Mouse (Mus musculus) thymus, postnatal 36 days (tissue): Measurements from ENCODE around the gene Tgoln1.
A peak's percentile ranks its signal among the peaks of the same experiment; 100 is the strongest.

Experiments used
- DNase-seq, 2 experiments: peaks; one replicate each; pipeline ENCODE4 v3.0.0; 2022; ENCODE audit warnings: mixed read lengths in 2 of 2

Gene Tgoln1

DNA sequence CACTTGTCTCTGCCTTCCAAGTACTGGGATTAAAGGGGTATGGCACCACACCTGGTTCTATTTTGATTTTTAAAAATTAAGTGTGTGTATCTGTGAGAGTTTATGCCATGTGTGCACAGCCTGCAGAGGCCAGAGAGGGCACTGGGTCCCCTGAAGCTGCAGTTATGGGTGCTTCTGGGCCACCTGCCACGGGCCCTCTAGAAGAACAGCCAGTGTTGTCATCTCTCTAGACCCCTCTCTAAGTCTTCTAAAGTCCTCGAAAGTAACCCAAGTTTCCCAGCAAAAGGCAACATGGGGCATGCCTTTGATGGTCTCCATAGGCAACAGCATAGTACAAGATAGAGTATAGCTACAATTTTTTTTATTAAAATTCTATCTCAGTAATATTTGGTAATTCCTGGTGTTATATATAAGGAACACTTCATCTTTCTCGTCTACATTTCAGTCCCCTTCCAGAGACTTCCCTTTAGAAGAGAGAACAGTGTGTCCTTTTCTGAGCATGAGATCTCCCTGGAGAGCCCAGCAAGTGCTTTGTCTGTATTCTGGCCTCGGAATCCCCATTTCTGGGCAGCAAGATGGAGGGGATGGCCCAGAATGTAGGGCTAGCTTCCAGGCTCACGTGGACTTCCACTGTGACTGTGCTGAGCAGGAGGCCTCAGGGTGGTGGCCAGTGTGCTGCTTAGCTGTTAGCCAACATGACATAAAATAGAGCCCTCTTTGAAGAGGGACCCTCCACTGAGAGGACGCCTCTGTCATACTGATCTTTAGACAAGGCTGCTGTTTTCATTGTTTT lies 23.6 kb downstream of the Tgoln1 start:
- no peak for DNase-seq

DNA sequence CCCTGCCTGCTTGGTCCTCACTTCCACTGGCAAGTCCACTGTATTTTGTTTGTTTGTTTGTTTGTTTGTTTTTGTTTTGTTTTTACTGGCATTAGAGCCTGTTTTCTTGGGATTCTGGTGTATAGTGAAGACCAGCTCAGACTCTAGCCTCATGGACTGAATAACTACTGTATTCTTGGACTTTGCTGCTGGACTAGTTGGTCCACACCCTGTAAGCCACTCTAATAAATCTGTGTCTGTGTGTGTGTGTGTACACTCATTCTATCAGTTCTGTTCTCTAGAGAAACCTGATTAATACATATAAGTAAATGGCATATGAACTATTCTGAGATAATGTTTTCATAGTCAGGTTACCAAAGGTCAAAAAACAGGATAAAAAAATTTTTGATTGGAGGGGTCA lies 26.7 kb downstream of the Tgoln1 start:
- no peak for DNase-seq

DNA sequence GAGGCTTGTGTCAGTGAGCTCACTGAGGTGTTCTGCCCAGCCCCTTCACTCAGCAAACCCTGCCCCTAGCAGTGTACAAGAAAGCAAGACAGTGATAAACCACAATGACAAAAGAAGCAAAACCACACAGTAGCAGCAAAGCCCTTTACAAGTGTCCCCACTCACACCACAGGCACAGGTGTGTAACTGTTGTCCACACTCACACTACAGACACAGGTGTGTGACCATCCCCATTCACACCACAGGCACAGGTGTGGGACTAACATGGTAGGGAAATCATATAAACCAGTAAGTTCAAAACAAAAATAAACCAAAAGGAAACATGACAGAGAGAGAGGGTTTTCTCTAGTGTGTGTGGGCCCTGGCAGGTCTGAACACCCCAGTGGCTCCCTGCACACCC lies 28.5 kb downstream of the Tgoln1 start:
- no peak for DNase-seq

DNA sequence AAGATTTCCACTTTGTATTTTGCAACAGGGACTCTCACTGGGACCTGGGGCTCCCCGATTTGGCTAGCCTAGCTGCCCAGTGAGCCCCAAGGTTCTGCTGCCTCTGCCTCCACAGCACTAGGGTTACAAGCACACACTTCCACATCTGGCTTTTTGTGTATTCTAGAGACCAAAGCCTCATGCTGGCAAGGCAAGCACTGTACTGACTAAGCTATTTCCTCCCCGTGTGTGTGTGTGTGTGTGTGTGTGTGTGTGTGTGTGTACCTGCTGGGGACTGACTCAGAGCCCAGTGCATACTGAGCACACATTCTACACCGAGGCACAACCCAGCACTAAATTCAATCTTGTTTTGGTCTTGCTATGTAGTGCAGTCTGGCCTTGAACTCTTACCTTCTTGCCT lies 30.1 kb downstream of the Tgoln1 start:
- no peak for DNase-seq

DNA sequence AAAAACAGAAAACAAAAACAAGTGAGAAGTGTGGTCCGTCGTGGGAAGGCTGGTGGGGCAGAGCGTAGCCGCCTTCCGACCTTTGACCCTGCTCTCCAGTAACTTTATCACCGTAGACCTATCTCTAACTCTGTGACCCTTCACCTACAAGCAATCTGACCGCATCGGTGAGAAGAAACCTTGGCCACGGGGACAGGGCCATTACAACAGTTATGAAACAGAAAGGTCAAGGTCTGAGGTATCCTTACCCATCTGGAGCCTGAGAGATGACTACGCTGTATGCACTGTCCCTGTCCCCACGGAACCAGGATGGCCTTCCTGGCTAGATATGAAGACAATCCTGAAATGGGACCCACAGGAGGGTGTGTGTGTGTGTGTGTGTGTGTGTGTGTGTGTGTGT lies 32.6 kb downstream of the Tgoln1 start:
- no peak for DNase-seq

DNA sequence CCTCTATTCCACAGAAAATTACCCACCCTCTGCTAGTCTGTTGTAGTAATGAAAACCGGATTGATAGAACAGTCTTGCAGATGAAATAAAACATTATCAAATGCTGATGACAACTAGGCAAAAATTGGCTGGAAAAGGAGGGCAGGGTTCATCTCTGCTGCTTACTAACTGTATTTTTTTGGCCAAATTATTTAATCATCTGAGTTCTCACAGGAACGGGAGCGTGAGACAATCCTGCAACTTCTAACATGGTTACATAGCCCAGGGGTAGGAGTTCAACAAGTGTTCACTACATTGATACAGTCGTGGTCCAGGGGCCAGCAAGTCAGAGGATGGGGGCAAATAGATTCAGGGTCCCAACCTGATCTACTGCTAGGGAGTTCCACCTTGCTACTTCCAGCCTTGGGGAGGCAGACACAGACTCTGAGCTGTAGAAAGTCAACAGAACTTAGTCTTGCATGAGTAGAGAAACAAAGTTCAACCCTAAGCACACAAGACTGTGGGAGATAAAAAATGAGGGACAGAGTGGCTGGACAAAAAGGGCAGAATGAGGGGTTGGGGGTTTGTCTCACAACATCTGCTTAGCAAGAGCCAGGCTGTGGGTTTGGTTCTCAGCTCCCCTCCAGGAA lies 33.5 kb downstream of the Tgoln1 start:
- no peak for DNase-seq

DNA sequence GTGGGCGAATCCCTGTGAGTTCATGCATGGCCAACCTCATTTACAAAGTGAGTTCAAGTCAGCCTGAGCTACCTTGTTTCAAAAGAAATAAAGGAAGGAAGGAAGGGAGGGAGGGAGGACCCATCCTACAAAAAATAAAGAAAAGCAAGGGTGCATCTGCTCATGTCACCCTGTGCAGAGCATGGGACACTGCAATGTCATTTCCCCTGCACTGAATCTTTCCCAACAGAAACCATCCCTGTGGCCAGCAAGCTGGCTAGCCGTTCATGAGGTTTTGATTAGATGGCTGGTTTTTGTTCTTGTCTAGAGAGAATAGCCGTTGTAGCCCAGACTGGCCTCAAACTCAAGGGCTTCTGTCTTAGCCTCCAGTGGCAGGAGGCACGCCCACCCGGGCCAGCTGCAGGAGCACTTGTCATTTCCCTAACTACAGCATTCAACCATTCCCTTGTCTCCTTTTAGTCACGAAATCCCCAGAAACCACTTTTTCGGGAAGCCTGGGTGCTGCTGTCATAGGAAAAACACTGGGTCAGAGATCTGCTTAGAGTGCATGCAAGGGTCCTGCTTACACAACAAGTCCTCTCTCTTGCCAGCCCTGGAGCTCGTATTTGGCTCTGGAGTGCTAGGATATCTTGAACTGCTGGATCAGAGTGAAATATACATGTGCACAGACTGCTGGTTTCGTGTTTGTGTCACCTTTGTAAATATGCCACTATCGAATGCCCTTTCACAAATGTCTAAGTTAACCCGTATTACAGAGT lies 35.0 kb downstream of the Tgoln1 start:
- no peak for DNase-seq

DNA sequence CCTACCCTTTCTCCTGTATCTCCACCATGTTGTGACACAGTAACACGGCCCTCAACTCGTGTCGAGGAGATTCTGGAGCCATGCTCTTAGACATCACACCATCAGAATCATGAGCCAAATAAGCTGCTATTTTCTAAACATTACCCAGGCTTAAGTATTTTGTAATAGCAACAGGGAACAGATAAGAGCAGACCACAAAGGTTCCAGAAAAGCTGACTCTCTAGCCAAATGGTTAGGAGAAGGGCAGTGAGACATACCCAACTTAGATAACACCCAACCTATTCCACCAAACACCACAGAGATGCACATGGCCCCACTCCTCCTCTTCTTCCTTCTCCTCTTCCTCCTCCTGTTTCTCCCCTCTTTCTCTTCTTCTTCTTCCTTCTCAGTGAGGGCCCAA lies 40.8 kb downstream of the Tgoln1 start:
- DNase-seq: no peak

DNA sequence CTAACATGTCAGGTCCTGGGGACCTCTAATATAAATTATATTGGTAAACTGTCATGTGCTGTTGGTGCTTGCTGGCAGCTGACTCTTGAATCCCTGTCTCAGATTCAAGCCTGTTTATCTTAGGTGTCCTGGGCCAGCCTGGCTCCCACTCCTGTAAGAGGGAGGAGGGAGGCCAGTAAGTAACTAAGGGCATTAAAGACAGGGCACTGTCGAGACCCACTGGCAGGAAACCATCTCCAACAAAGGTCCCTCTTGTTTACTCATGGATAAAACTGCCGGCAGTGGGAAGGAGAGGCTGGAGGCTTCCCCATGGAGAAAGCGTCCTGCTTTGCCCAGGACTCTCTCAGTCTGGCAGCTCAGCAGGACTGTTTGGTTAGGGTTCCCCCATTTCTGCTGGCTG lies 45.0 kb downstream of the Tgoln1 start:
- no peak for DNase-seq

DNA sequence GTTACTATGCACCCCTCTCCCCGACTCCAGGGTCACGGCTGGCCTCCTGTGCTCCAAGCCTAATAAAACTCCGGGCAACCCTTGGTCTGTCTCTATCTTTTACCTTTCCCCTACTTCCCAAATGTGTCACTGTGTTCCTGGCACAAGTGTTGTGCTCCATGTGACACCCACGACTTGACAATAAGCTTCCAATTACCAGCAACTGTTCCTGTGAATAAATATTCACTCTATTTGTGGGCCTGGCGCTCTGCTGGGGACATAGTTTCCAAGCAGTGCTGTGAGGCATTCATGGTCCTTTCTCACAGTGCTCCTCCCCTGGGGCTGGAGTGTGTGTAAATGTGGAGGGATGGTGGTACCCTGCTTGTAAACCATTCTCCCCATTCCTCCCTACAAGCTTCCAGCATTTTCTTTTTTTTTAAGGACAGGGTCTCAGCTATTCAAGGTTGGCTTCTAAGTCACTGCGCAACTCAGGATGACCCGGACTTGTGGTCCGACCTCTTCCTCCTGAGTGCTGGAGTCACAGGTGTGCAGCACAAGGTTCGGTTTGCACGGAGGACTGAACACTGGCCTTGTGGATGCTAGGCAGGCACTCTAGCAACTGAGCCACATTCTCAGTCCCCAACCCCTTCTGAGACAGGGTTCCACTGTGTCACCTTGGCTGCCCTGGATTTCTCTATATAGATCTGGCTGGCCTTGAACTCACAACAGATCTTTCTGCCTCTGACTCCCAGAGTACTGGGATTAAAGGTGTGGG lies 46.0 kb downstream of the Tgoln1 start:
- no peak for DNase-seq

DNA sequence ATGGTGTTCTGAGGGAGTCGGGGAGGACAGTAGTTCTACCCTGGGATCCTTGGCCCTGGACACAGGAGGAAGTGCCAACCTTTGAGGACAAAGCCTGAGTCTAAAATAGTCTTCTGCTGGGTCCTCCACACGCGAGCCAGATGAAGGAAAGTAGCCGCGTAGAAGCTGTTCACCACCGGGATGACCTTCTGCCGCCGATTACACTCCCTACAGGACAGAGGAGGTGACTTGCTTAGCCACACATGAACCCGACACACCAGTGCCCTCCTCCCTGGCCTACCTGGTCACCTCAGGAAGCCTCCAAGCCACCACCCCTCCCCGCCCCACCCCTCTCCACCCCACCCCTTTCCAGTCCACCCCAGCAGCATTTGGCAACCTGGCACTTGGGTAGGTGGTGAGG lies 48.1 kb downstream of the Tgoln1 start:
- no peak for DNase-seq

DNA sequence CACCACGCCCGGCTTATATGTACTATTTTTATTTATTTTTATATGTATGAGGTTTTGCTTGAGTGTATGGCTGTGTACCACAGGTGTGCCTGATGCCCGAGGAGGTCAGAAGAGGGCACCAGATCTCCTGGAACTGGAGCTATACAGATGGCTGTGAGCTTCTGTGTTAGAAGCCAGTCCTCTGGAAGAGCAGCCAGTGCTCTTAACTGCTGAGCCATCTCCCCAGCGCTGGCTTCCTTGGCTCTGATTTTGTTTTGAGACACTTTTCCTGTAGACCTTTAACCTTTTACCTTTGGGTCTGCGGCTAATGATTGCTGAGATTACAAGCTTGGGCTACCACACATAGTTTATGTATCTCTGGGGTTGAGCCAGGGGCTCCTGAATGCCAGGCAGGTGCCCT lies 49.3 kb downstream of the Tgoln1 start:
- peak in 1 of 2 experiments; percentile 14 for DNase-seq

DNA sequence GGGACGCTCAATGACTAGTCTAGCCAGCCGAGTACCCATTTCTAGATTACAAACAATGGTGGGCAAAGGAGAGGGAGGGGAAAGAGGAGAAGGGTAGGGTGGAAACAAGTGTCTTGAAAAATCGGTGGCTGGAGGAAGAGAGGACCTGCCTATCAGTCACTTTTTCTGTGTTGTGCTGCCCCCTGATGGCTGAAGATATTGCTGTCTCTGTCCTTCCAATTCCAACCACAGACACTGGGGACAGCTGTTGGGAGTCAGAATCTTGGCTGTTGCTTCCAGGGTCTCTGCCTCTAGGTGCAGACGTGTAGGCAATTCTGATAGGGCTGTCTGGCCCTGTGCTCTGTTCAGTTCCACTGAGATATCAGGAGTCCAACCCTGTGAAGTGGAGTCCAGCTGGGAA lies 50.8 kb downstream of the Tgoln1 start:
- peak; percentile 79 to 85 for DNase-seq

DNA sequence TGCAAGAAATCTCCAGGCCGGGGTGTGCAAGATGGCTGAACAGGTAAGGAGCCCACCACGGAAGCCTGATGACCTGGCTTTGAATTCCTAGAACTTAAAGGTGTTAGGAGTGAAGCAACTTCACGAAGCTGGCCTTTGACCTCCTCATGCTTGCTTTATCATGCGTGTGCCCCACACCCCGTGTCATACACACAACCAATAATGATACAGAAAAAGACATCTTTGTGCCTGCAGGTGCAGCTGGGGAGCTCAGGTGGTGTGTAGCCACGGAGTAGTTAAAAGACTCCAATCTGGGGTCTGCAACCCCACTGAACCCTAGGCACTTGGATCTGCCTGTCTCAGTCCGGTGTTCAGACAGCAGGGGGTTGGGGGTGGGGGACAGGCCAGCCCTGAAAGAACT lies 51.3 kb downstream of the Tgoln1 start:
- no peak for DNase-seq

DNA sequence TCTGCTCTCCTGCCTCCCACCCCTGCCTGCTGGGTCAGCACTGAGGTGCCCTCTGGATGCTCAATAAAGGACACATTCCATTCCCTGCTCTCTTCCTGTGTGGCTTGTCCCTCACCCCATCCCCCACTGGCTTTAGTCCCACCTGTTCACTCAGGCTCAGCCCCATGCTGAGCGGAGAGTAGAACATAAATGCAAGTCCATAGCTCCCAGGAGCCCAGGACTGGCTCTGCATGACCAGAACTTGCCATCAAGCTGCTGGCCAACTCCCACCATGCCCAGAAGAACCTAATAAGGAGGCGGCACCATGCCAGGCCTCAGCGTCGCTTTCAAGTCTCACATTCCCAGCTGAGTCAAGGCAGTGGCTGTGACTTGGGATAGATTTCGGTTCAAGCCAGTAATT lies 53.9 kb downstream of the Tgoln1 start:
- no peak for DNase-seq

DNA sequence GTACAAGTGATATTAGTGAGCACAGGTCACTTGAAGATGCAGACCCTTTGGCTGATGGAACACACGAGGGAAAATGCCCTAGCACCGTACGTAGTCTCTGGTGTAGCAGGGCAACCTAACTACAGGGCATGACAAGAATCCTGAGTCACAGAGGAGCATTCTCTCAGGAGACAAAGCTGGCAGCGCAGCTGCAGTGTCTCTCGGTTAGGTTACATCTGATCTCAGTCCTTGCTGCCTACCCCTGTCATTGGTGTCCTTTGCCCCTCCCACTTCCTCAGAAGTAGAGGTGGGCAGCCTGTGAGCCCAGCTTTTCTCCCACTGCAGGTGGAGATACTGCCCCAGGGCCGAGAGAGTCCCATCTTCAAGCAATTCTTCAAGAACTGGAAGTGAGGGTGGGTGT lies 54.3 kb downstream of the Tgoln1 start:
- peak; percentile 10 to 23 for DNase-seq

DNA sequence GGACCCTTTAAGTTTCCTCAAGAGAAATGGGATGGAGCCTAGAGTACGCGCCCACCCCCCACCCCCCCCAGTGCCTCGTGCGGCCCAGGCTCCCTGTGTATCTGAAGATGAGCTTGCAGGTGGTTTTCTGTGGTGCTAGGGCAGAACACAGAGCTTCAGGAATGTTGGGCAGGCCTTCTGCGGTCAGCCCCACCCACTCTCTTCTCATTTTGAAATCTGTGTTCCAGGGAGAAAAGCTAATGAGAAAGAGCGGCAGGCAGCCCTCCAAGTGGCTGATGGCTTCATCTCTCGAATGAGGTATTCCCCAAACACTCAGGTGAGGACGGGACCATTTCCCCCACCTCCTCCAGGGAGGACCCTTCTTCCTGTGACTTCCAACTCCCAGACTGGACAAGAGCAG lies 56.0 kb downstream of the Tgoln1 start:
- no peak for DNase-seq
